Mouse (Mus musculus) heart, adult 8-10 months (tissue): Measurements from ENCODE around the gene Col23a1. TPM values are rescaled to one million over a fixed set of nuclear protein-coding genes. Genes with fewer than 3 reads are reported as not detected.
"Not testable (repeated sequence)": the region's sequence is repeated elsewhere in the genome, so short reads cannot be mapped to it uniquely, and the experiment has no call there.

Experiments used
- DNase-seq: peaks from one replicate; pipeline ENCODE4 v3.0.0; 2022; ENCODE audit warnings: low spot score
- total RNA-seq, 4 experiments: library from RNA; stranded (reverse); gene quantifications; 2 replicates each; pipeline ENCODE4 v1.2.4; 2022

The Col23a1 gene
- total RNA-seq, 4 experiments from 2014 or later: 1.4 to 3.2 (median 1.9) TPM

DNA sequence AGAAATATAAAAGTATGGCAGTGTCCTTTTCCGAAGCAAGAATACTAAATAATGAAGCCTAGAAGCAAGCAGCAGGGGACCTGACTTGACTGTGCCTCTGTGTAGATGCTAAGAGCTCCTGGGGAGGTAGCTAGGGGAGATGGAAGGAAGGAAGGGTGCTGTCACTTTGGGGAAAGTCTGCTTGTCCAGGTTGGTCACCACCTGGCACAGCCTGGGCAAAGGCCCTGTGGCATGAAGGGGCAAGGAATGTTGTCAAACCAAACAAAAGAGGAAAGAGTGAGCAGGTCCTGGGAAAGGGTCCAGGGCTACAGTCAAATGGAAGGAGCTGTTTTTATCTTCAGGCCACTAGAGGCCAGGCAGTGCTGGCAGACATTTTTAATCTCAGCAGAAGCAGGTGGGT, 297.3 kb downstream of the Col23a1 start:
- DNase-seq: no peak

DNA sequence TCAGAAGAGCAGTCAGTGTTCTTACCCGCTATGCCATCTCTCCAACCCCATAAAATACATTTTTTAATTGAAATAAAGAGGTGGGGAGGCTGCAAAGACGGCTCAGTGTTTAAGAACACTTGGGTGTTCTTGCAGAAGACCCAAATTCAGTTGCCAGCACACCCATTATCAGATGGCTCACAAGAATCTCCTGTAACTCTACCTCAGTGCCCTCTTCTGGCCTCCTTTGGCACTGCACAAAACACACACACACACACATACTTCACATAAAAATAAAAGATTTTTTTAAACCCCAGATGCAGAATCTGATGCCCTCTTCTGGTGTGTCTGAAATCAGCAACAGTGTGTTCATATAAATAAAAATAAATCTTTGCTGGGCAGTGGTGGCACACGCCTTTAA, 299.1 kb downstream of the Col23a1 start:
- DNase-seq: no peak

DNA sequence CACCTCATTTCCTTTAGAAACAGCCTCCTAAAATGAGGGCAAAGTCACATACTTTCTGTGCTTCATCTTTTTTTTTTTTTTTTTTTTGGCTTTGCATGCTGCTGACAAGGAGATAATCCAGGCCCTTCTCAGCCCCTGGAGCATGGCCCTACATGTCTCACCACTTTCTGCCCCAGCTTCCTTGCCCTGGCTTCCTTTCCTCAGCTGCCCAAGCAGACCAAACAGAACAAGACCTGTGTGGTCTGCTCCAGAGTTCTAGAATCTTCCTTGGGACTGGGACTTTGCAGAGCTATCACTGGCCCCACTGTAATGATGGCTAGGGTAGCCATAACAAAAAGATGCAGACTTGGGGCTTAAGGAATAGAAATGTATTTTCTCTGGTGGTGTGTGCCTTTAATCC, 300.3 kb downstream of the Col23a1 start:
- no peak for DNase-seq

DNA sequence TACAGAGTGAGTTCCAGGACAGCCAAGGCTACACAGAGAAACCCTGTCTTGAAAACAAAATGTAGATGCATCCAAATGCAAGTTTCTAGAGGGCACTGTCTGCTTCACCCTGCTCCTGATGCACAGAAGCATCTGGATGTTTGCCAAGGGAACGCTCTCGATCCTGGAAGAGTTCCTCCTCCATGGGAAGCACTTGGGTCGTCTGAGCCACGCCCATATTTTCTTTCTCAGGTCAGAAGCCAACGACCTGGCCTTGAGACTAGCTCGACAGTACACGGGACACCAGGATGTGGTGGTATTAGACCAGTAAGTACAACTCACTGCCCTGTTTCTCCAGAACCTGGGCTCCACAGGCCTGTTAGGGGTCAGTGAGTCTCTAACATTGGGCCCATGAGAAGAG, 301.4 kb downstream of the Col23a1 start:
- no peak for DNase-seq

DNA sequence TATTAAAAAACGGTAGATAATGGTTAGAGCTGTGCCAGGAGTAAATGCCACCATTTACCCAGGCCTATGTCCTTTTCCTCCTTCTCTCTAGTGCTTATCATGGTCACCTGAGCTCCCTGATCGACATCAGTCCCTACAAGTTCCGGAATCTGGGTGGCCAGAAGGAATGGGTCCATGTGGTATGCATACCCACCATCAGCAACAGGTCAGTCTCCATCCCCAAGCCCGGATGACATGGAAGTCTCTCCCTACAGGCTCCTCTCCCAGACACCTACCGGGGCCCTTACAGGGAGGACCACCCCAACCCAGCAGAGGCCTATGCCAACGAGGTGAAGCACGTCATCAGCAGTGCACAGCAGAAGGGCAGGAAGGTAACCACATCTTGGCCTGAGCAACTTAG, 302.2 kb downstream of the Col23a1 start:
- DNase-seq: no peak

DNA sequence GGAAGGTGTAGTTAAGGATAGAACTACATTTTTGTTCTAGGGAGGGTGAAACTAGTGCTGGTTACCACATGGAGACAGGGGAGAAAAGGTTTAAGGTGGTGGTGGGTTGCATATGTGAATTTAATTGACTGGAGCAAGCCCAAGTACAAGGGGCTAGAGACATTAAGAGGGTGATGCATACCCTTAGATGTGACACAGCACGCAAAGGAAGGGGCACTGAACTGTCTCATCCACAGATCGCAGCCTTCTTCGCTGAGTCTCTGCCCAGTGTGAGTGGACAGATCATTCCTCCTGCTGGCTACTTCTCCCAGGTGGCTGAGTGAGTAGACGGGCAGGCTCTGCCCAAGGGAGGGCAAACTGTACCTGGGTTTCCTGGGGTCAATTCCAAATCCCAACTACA, 303.6 kb downstream of the Col23a1 start:
- DNase-seq: no peak

DNA sequence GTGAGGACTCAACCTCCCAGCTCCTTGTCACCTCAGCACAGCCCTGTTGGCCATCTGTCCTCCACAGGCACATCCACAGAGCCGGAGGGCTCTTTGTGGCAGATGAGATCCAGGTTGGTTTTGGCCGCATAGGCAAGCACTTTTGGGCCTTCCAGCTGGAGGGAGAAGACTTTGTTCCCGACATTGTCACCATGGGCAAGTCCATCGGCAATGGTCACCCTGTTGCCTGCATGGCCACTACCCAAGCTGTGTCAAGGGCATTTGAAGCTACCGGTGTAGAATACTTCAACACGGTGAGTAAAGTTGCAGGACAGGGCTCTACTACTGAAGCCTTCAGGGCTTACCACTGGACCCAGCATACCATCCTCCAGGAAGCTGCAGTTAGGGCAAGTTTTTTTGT, 304.1 kb downstream of the Col23a1 start:
- DNase-seq: no peak

DNA sequence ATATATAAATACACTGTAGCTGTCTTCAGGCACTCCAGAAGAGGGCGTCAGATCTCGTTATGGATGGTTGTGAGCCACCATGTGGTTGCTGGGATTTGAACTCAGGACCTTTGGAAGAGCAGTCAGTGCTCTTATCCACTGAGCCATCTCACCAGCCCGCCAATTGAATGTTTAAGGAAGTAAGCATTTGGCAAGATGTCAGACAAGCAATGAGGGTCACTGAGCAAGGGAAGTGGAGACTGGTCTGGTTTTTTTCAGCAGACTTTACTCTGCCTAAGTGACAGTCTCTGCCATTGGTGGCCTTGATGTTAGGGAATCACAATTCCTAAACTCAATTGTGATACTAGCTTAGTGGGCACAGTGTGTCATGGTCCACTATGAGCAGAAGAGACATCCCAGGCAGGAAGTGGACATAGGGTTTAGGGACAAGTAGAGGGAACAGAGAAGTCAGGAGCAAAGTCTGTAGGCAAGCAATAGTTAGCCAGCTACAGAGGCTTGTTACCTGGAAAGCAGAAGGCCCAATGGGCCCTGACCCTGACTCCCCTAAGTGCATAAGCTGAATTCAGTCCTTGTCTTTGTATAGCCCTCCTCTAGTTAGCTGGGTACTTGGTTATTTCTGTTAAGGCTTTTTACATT, 305.1 kb downstream of the Col23a1 start:
- no peak for DNase-seq

DNA sequence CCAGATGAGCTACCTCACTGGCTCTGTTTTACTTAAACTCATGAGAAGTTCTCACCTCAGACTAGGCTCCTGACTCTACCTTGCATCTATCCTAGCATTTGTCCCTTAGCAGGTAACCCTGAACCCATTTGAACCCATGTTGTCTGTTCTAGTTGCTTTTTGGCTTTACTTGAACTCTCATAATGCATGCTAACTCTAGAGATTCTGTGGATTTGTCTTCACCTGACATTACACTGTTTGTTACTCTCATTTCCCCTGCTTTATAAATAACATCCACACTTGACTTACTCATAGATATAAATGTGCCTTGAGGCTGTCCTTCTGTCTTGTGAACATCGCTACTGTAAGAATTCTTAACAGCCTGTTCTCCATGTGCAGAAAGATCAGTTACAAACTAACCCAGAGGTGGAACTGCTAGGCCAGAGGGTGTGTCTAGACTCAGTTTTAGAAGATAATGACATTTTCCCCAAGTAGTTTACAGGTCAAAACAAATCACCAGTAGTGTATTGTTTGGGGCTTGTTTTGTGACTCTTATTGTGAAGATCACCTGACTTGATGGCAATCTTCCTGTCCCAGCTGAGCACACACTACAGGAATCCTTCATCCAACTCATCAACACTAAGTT, 305.9 kb downstream of the Col23a1 start:
- DNase-seq: no peak

DNA sequence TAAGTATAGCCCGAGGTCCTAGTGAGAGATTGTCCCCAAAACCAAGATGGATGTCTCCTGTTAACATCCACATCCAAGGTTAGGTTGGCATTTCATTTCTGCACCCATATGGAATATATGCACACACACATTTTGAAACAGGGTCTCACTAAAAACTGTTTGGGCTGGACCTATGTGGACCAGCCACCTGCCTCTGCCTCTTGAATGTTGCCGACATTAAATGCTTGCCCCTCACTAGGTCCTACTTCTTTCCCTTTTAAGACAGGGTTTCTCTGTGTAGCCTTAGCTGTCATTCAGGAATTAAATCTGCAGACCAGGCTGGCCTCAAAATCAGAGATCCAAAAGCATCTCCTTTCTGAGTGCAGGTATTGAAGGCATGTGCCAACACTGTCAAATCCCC, 307.8 kb downstream of the Col23a1 start:
- DNase-seq: no peak

DNA sequence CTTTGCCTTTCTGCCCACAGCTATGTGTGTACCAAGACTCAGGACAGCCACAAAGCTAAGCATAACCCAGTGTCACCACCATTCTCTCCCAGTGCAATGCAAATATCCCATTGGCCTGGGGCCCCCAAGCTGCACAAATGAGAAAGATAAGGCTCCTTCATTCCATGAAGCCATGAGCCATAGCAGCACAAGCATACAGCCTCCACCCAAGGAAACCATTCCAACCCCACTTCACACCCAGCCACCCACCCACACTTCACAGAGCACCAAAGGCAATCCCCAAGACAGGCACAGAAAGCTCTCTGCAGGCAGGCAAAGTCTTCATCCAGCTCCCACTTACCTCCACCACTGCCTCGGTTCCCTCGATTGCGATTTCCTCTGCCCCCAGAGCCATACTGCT, 312.5 kb downstream of the Col23a1 start:
- no peak for DNase-seq

DNA sequence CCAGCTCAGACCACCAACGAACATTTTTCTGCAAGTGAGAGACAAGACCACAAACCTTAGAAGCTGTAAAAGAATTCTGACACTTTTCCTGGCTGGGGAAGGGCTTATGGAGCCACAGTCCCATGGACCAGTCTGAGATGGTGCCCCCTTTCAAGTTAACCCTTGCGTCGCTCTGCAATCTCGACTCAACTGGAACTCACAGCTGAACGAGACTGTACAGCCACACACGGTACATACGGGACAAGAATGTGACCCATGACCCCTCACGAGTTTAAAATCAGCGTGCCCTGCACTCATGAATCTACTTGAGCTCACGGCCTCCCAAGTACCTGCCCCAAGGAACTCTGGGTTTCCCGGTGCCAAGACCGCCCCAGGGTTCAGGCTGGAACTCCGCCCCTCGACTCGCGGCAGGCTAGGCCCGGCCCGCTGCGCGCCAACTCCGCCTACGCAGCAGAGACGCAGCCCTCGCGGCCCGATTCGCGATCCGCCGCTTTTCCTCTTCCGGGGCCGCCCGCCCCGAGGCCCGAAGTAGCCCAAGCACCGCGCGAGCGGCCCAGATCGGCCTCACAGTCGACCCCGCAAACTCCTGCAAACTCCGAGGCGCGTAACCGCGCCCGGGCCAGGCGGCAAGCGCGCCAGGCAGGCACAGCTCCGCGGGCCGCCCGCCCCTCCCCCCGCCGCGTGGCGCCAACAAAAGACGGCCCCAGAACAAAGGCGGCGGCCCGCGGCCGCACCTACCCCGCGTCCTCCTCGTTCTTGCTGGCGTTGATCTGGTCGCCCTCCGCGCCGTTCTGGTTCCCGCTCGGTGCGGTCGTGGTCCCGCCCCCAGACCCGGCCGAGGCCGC, 316.1 kb downstream of the Col23a1 start:
- DNase-seq: peak; percentile 89

DNA sequence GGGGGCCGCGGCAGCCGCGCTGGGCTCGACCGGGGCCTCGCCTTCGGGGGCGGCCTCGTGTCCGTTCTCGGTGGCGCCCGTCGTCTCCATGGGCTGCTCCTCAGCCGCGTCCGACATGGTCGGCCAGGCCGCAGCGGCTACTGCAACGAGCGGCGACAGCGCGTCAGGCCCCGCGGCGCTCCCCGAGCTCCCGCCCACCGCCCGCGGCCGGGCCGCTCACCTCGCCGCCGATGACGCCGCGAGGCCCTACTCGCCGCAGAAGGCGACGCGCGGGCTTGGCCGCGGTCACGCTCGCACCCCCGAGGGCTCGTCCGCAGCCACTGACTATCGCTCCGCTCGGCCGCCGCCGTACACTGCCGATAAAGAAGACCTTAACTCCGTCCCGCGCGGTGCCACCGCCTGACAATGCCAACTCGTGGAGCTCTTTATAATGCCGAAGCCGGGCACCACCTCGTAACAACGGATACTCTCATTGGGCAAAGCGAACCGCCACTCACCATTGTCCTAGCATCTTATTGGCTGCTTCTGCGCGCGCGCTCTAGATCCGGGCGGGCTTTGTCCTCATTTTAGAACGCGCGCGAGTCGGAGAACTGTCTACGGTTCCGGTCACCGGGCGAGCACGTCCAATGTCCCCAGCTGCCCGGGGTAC, 316.9 kb downstream of the Col23a1 start, which contains the start of gene Hnrnpab:
Gene Hnrnpab (minus strand): TSS at position 401 of the 649 bp plus-strand sequence.
- DNase-seq: peak; percentile 98

DNA sequence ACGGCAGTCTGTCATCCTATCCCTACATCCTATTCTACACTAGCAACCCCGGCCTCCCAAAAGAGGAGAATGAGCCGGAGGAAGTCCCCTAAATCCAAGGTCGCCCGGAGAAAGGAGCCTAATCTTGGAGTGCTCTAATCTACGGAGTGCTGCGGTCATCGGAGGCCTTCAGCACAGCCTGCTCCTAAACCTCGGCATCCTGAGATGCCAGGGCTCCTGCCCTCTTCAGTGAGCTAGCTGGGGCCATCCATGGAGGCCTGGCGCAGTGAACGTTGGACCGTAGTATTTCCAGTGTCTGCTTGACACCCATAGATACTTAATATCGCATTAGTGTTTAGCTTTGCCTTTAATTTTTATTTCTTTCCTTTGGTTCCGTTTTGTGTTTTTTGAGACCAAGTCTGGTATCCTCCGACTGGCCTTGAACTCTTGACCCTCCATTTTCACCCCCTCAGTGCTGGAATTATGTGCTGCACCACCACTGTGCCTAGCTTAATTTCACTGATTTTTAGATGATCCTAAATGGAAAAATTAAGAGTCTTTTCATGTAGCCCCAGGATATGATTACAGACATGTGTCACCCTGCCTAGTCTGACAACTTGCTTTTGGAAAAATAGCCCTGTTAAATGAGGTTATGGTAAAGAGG, 317.5 kb downstream of the Col23a1 start:
- DNase-seq: no peak

DNA sequence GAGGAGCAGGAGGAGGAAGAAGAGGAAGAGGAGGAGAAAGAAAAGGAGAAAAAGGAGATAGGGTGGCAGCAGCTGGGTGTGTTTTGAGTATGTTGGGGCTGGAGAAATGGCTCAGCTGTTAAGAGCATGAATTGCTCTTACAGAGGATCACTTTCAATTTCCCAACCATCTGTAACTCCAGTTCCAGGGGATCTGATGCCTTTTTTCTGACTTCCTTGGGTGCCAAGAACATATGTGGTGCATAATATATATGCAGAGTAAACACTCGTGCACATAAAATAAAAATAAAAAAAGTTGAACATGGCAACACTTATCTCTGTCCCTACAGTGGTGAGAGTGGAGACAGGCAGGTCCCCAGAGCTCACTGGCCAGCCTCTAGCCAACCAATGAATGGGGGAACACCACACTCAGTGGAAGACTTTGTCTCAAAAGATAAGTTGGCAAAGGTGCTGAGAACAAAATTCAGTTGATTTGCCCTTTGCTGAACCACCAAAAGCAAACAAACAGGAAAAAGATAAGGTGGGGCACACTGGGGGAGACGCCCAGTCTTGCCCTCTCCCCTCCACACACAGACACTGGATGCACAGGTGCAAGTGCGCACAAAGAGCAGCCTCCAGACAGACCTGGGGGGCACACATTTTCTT, 319.7 kb downstream of the Col23a1 start:
- DNase-seq: no peak

DNA sequence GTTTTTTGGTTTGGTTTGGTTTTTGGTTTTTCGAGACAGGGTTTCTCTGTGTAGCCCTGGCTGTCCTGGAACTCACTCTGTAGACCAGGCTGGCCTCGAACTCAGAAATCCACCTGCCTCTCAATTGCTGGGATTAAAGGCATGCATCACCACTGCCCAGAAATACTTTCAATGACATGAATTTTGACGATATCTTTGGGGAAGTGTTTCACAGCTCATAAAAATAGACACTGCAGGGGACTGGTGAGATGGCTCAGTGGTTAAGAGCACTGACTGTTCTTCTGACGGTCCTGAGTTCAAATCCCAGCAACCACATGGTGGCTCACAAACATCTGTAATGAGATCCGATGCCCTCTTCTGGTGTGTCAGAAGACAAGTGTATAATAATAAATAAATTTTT, 320.2 kb downstream of the Col23a1 start:
- not testable (repeated sequence) for DNase-seq

DNA sequence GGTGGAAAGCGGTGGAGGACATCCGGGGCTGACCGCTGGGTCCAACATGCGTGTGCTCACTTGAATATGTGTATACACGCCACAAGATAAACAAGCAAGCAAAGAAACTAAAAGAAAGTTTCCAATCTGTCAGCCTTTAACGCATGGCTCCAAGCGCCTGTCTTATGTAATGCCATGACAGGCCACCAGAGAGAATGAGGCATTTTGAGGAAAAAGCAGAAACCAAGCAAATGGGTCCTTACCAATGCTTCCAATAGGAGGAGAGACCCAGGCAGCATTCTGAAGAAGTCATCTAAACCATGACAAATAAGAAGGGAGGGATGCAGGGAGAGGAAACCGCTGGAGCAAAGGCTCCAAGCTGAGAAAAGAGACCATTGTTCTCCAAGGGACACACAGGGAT, 324.5 kb downstream of the Col23a1 start:
- no peak for DNase-seq

DNA sequence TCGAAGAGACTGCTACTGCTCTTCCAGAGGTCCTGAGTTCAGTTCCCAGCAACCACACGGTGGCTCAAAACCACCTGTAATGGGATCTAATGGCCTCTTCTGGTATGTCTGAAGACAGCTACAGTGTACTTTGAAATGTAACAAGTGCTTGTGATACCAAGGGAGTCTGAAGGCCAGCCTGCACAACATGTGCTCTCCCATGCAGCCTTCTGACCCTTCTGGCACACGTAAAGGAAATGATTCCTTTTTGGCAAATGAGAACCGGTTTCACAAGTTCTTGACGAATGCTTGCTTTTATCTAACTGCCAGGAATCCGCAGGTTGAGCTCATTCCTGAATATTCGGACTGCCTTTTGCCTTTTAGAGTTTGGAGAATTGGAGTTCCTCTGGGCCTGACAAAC, 325.4 kb downstream of the Col23a1 start:
- peak; percentile 20 for DNase-seq

DNA sequence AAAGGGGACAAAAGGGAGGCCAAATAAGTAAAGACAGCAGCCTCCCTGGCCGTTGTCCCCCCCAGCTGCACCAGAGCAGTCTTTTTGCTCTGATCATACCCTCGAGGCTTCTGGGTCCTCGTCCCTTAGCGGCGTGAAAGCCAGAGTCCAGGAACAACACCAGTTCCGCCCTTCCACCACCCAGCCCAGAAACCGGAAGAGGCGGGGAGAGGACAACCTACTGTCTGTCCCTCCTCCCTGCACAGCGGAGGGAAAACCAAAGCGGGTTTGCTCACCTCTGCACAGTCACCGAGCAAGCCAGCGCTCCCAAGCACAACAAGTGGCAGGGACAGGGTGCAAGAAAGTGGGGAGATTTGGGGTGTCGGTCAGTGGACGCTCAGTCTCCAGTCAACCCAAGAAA, 325.9 kb downstream of the Col23a1 start:
- peak; percentile 84 for DNase-seq

DNA sequence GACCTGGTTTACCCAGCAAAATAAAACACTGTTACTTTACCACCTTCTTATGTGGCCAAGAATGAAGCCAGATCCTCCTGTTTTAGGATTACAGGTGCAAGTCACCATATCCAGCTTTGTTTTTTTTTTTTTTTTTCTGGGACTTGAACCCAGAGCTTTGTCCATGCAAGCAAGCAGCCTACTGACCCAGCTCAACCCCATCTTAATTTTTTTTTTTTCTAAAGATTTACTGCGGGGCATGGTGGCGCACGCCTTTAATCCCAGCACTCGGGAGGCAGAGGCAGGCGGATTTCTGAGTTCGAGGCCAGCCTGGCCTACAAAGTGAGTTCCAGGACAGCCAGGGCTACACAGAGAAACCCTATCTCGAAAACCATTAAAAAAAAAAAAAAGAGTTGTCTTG, 326.4 kb downstream of the Col23a1 start:
- not testable (repeated sequence) for DNase-seq

DNA sequence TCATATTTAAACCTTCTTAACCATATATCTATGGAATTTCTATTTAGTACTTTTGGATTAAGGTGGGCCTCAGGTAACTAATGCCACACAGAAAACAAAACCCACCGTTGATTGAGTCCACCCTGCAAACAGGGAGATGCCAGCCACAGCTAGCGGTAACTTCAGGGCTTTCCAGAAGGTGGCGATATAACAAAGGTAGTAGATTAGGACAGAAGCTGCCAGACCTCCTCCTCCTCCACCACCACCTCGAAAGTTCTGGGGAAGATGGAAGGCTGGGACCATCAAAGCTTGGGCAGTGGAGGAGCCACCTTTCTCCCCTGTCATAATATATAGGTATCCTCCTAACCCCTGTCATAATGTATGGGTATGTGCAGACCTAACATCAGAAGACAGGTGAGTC, 328.0 kb downstream of the Col23a1 start:
- peak; percentile 78 for DNase-seq
